Mouse (Mus musculus): Measurements from ENCODE around the gene Shox2.

GRCm38 (mm10) chr3:66973391-66973943 lies 8.1 kb downstream of the Shox2 start:
- TF ChIP-seq POLR2A (IDR thresholded peaks at IDR 0.05; ENCODE audit: low read depth, low read length) (no peak), CTCF (IDR thresholded peaks at IDR 0.05; ENCODE audit: borderline replicate concordance, insufficient read depth, low read length) (no peak)
